Mouse (Mus musculus) layer of hippocampus, adult 2 months (tissue): Measurements from ENCODE around the gene Pomgnt2. TPM values are rescaled to one million over a fixed set of nuclear protein-coding genes. Genes with fewer than 3 reads are reported as not detected.
A peak's percentile ranks its signal among the peaks of the same experiment; 100 is the strongest.
"Not testable (repeated sequence)": the region's sequence is repeated elsewhere in the genome, so short reads cannot be mapped to it uniquely, and the experiment has no call there.

Source experiments
- DNase-seq, 2 experiments: peaks; one replicate each; pipeline ENCODE4 v3.0.0; 2022; ENCODE audit warnings: low spot score in 2 of 2
- H3K27ac ChIP-seq: fragments of 200-600 bp; 2 replicates; pipeline ENCODE4 v1.8.1; 2022
- H3K4me3 ChIP-seq: fragments of 200-600 bp; 2 replicates; pipeline ENCODE4 v1.8.1; 2022; ENCODE audit warnings: mild to moderate bottlenecking
- CTCF ChIP-seq: fragments of 200-600 bp; conservative IDR thresholded peaks from 2 replicates; pipeline ENCODE4 v1.8.1; 2022; ENCODE audit warnings: antibody characterized with exemption, mild to moderate bottlenecking, moderate library complexity
- total RNA-seq, 2 experiments: library from RNA; stranded (reverse); gene quantifications; 2 replicates each; pipeline ENCODE4 v1.2.3; 2021

Pomgnt2 gene
- total RNA-seq, 2 experiments from 2014 or later, result 41.4 to 41.7 TPM

GRCm38 (mm10) chr9:122024419-122024818, 27.5 kb upstream of the Pomgnt2 start:
- H3K27ac ChIP-seq, result no peak overlapping the region
- H3K4me3 ChIP-seq, result no peak overlapping the region
- TF ChIP-seq CTCF, result no peak
- DNase-seq, result no peak

GRCm38 (mm10) chr9:122023873-122024272, 27.0 kb upstream of the Pomgnt2 start:
- peak overlapping the region; percentile 75 for H3K27ac ChIP-seq
- no peak overlapping the region for H3K4me3 ChIP-seq
- DNase-seq, result no peak
- TF ChIP-seq CTCF, result no peak

- Histone ChIP-seq H3K27ac (peak overlapping the region; percentile 75), H3K4me3 (no peak overlapping the region)
- TF ChIP-seq CTCF, result no peak
- DNase-seq, result no peak
Observed at GRCm38 (mm10) chr9:122022776-122023175, 25.9 kb upstream of the Pomgnt2 start.

GRCm38 (mm10) chr9:122021581-122021980, 24.7 kb upstream of the Pomgnt2 start:
- no peak for DNase-seq
- Histone ChIP-seq H3K27ac (no peak overlapping the region), H3K4me3 (no peak overlapping the region)
- TF ChIP-seq CTCF, result no peak

GRCm38 (mm10) chr9:122021171-122021570, 24.3 kb upstream of the Pomgnt2 start:
- DNase-seq, H3K27ac ChIP-seq, H3K4me3 ChIP-seq: not testable (repeated sequence)

GRCm38 (mm10) chr9:122020321-122020720, 23.4 kb upstream of the Pomgnt2 start:
- Histone ChIP-seq H3K4me3 (no peak overlapping the region), H3K27ac (no peak overlapping the region)
- no peak for TF ChIP-seq CTCF
- no peak for DNase-seq

- TF ChIP-seq CTCF, result peak; percentile 82
- no peak overlapping the region for H3K4me3 ChIP-seq
- DNase-seq, result peak; percentile 54 to 66
- peak overlapping the region; percentile 32; the same call in 1 of the 2 replicates for H3K27ac ChIP-seq
Observed at GRCm38 (mm10) chr9:122018782-122019395, 22.0 kb upstream of the Pomgnt2 start.

- TF ChIP-seq CTCF, result no peak
- DNase-seq, result no peak
- Histone ChIP-seq H3K27ac (no peak overlapping the region), H3K4me3 (no peak overlapping the region)
Observed at GRCm38 (mm10) chr9:122018079-122018478, 21.2 kb upstream of the Pomgnt2 start.

- DNase-seq, result peak; percentile 42 to 86
- H3K27ac ChIP-seq, result no peak overlapping the region
- TF ChIP-seq CTCF, result peak; percentile 90
Observed at GRCm38 (mm10) chr9:122014241-122014667, 17.3 kb upstream of the Pomgnt2 start.

GRCm38 (mm10) chr9:122013629-122014028, 16.7 kb upstream of the Pomgnt2 start:
- no peak for TF ChIP-seq CTCF
- Histone ChIP-seq H3K4me3 (no peak overlapping the region), H3K27ac (no peak overlapping the region)
- DNase-seq, result no peak

More at GRCm38 (mm10) chr9:122014241-122014667, 17.3 kb upstream of the Pomgnt2 start:
- no peak overlapping the region for H3K4me3 ChIP-seq

GRCm38 (mm10) chr9:122012816-122013215, 15.9 kb upstream of the Pomgnt2 start:
- no peak for TF ChIP-seq CTCF

GRCm38 (mm10) chr9:122010751-122011150, 13.8 kb upstream of the Pomgnt2 start:
- DNase-seq, result no peak
- Histone ChIP-seq H3K27ac (no peak overlapping the region), H3K4me3 (no peak overlapping the region)
- TF ChIP-seq CTCF, result no peak

More at GRCm38 (mm10) chr9:122012816-122013215, 15.9 kb upstream of the Pomgnt2 start:
- Histone ChIP-seq H3K4me3 (no peak overlapping the region), H3K27ac (no peak overlapping the region)
- peak; percentile 37 to 44 for DNase-seq

- no peak for TF ChIP-seq CTCF
- H3K27ac ChIP-seq, result no peak overlapping the region
- H3K4me3 ChIP-seq, result no peak overlapping the region
- DNase-seq, result no peak
Observed at GRCm38 (mm10) chr9:122008876-122009275, 12.0 kb upstream of the Pomgnt2 start.

- no peak overlapping the region for H3K4me3 ChIP-seq
- TF ChIP-seq CTCF, result no peak
- DNase-seq, result no peak
- H3K27ac ChIP-seq, result peak overlapping the region; percentile 61
Observed at GRCm38 (mm10) chr9:122006609-122007008, 9.7 kb upstream of the Pomgnt2 start.
